Mouse (Mus musculus) regulatory T cell (primary cell): ENCODE measurements around the gene Des.

Experiments
- in situ Hi-C: fragments of 300-600 bp; cut with MboI, MseI; formaldehyde crosslinking; loops from one replicate; pipeline ENCODE4 v1.15.1; 2025; ENCODE audit warnings: high pct_unique_total_duplicates

Gene Des

DNA sequence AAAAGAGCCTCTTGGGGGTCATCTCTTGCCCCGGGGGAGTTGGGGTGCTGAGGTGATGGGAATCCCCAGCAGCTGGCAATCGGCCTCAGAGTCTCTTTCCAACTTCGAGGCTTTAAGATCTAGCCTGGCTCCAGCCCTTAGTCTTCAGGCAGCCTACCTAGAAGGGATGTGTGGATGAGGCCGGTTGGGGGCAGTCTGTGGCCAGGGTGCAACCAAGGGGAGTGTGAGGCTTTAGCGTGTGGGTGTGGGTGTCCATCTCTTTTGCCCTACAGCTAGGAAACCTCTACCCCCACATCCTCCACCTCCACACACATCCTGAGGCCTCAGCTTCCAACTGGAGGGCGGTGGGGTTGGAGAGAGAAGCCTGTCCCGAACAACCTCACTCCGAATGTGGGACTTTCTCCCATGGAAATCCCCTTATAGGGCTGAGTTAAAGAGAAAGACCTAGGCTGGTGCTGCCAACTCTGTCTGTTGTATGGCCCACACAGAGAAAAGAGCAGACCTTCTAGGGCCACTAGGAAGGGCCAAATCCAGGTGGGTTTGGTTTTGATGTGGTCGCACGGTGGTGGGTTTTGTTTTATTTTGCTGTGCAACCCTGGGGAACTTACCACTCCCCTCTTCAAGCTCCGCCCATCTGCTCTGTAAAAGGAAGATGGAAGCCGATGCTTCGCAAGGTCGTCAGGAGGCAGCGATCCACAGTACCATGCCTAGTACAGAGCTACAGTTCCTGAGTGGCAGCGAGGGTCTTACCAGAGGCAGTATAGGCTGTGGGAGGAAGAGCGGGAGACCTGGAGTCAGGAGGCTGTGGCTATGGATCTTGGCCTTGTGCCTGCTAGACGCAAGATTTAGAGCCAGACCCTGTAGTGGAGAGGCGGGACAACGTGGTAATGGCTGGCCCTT, 14.8 kb upstream of the Des start:
- in situ Hi-C loops = no loop called here

GRCm38 (mm10) chr1:75347279-75347678, 12.8 kb upstream of the Des start:
- in situ Hi-C loops = no loop called here

DNA sequence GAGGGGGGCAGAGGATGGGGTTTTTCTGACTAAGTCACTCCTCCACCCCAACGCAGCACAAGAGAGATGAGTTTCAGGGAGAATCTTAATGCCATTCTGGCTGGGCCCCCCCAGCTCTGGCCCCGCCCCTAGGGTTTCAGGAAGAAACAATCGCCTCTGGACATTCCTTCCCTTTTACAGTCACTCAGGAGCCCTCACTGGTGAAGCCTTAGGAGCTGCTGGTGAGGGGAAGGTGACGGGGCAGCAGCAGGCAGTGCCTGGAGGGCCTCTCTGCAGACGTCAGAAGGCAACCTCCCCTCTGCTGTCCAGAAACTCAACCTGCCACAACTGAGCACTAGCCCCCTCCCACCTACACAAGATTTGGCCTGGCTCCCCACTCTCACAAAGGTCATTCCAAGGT, 10.9 kb upstream of the Des start:
- in situ Hi-C loops = no loop called here

- in situ Hi-C loops = no loop called here
These were observed 2.9 kb upstream of the Des start for GRCm38 (mm10) chr1:75357261-75357660.

DNA sequence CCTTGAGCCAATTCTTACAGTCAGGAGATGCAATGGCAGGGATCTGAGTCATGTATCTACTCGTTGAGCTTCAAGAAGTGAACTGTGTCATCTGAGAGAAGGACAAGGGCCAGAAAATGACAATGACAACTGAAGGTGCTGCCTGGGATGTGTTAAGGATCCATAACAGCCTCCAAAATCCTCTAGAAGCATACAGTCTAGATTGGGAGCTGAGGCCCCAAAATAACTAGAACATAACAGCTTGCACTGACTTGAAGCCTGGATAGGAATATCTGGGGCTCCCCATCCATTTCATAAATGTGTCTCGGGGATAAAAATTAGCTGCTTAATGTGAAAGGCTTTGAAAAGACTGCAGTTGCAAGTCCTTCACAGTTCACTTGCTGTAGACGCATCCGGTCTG, 2.1 kb upstream of the Des start:
- in situ Hi-C loops = no loop called here

GRCm38 (mm10) chr1:75359346-75359745, 783 bp upstream of the Des start:
- in situ Hi-C loops = no loop called here

DNA sequence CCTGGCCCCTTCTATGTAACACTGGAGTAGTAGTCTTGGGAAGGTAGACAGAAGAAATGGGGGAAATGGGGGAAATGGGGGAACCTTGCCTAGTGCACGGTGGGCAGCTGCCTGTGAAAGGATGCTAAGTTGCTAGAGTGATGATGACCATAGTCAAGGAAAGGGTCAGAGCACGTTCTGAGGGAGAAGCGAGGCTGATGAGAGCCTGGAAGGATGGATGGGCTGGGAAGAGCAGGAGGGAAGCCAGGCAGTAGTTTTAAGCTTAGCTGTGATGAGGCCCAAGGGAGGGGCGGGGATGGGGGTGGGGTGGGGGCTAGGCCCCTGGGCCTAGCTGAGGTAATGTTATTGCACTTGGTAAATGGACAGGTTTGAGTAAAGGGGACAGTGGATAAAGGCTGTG, 994 bp downstream of the Des start:
- in situ Hi-C loops = no loop called here

DNA sequence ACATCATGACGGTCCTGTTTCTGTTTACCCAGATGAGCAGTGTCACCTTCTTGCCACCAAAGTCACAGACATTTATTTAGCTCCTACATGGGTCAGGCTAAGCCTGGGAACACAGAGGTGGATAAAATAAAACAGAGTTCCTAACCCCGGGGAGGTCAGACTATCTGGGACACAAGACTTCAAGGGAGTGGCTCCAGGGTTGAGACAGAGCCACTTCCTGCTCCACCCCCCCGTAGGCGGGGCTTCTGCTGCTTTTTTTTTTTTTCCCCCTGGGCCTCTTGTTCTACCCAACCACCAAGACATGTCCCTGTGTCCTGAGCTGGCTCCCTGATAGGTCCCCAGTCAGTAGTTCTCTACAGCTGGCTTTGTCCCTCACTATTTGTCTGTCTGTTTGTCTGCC, 1.6 kb downstream of the Des start:
- in situ Hi-C loops = no loop called here

DNA sequence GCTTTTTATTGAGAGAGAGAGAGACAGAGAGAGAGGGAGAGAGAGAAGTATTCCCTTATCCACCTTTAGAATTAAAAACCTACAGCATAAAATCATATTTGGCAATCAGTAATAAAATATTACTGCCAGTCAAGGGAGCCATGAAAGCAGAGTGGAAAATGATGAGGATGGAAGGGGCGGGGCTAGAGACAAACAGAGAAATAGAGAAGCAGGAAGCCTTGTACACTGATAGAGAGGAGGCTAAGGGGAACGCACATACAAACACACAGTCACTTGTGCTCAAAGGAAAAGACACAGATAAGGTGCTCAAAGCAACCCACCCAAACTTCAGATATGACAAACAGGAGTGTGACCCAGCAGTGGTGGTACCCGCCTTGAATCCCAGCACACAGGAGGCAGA, 3.7 kb downstream of the Des start:
- in situ Hi-C loops = no loop called here

DNA sequence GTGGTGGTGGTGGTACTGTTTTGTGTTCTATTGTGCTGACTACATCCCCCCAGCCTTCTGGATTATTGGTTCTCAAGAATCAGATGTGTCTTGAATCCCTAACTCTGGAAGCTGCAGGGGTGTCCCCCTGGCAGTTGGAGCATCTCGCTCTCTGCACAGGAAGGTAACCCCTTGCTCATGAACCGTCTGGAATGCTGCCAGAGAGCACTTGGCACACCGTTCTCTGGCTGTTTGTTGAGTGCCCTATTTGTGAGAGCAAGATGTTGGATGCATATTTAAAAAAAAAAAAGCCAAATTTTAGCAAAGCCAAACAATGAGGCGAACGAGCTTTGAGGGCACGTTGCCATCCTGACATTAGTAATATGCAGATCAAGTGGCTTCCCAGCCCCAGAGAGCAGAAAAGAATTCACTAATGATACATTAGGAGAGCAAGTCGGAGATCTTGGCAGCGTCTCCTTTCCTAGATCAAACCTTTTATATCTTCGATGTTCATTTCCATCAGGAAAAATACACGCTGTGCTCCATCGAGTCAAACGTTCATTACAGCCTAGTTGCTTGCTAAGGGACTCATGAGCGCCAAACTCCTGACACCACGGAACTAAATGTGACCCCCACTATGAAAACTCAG, 5.5 kb downstream of the Des start:
- in situ Hi-C loops = no loop called here

GRCm38 (mm10) chr1:75369360-75369983, 9.3 kb downstream of the Des start:
- in situ Hi-C loops = no loop called here

GRCm38 (mm10) chr1:75369984-75370660, 10.0 kb downstream of the Des start:
- in situ Hi-C loops = no loop called here

DNA sequence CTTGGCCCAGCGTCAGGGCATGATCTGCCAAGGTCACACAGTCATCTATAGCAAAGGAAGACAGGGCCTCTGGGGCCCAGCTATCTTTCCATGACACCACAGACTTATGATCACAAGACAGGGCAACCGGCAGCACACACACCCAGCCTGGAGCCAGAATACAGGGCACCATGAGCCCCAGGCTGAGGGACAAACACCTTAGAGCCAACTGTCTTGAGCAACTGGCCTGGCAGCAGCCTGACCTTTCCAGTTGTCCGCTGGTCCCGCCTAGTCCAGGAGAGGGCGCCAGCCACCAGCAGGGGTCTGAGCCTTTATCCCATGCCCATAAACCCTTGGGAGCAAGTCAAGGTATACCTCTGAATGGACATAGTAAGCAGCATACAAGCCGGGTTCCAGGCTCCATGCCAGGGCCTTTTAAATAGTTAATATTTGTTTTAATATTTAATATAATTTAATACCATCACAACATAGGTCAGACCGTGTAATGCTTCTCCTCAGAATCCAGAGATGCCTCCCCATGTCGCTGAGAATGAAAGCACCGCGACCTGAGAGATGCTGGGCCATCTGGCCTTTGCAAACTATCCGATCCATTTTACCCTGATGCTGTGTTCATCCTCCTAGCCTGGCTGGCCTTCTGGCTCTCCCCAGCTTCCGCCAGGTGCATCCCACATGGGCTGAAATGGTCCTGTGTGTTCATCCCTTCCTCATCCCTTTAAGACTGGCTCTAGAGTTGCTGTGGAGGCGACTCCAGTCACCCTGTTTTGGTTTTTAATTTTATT, 11.4 kb downstream of the Des start:
- in situ Hi-C loops = no loop called here

DNA sequence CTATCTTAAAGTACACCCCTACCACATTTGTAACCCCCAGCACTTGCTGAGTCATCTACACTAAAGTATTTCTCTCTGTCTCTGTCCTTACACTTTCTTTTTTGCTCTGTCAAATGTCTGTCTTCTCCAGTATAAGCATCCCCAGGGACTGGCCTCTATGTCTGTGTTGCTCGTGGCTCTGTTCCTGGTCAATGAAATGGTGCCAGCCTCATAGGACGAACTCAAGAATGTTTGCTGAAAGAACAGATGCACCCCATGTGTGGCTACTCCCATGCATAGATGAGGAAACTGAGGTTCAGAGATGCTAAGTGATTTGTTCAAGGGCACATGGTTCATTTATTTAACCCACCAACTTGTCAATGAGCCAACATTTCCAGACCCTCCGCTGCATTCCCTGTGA, 12.3 kb downstream of the Des start:
- in situ Hi-C loops = no loop called here

- in situ Hi-C loops = no loop called here
These were observed 13.1 kb downstream of the Des start for GRCm38 (mm10) chr1:75373276-75373675.

GRCm38 (mm10) chr1:75374950-75375936, 15.1 kb downstream of the Des start, which contains the start of gene Speg:
Gene Speg (plus strand): TSS chr1:75375297.
- in situ Hi-C loops = no loop called here

DNA sequence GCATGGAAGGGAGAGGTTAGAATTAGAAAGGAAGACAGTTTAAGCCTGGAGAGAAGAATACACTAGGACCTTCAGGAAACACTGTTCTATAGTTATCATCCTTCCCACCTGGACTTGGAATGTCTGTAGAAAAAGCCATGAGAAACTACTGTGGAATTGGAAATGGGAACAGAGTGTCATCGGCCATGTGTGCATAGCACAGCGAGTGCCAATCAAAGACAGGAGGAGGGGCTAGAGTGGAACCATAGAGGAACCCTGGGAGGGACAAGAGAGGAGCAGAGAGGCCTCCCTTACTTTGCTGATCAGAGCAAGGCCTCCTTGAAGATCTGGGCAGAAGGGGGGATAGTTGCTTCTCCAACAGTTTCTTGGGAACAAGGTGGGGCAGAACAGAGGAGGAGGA, 19.1 kb downstream of the Des start:
- in situ Hi-C loops = no loop called here

DNA sequence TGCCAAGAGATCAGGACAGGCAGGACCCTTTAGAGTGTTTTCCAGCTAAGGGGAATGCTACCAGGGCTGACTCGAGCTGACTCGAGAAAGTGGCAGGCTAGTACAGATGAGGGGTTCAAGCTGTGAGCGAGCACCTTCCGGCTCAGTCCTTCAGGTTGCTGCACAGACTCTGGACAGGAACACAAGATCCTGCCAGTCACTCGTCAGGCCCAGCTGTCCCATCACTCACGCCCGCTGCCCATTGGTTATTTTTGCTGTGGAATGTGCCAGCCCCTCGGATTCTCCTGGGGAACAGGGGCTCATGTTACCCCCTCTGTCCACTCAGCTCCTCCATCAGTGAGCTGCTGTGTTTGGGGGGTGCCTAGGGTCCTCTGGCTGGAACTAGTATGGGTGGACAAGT, 19.8 kb downstream of the Des start:
- in situ Hi-C loops = no loop called here

DNA sequence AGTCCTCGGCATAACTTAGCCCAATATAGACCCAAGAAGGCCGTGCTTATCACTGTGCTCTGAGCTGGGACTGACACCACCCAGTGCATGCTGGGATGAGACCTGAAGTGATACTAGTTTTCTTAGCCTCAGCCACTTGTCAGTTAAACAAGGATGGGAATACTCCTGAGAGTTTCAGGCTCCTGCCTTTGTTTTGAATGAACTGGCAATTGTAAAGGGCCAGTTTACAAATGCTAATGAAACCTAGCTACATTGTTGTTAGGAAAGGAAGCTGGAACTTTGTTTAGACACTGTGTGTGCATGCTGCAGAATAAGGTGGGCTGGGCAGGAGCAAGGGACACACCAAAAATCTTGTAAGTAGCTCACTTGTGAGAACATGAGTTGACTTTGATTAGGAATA, 20.8 kb downstream of the Des start:
- in situ Hi-C loops = no loop called here
